Mouse (Mus musculus): ENCODE results near the gene Phldb2. TPM values are rescaled to one million over a fixed set of nuclear protein-coding genes. Genes with fewer than 3 reads are reported as not detected.

Gene Phldb2
- polyA plus RNA-seq, 1 experiment from 2014 or later = 200 TPM

DNA sequence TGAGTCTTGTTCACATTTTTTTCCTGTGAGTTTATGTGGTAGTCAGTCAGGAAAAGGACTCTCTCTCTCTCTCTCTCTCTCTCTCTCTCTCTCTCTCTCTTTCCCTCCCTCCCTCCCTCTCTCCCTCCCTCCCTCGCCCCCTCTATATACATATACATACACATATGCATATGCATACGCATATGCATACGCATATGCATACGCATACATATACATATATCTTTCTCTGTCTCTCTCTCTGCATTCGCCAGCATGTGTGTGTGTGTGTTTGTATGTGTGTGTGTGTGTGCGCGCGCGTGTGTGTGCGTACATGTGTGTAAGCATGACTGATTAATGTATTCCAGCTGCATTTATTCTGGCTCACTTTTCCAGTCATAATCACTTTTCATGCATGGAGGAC is 98.9 kb downstream of the Phldb2 start:
- no peaks in the 10 kb centered on the region for H3K27me3 ChIP-seq
- ChIA-PET POLR2A (interaction anchor here (1.4 kb wide), 1 partner anchor 13 kb away, joined by 3 read pairs; no protein-coding TSS in a partner anchor), CTCF (interaction anchor here (1.0 to 1.8 kb wide), 4 partner anchors 9 to 22 kb away, joined by 3 to 5 read pairs (median 4); no protein-coding TSS in a partner anchor)
- ATAC-seq (no peak), DNase-seq (ENCODE audit: low read depth, low spot score) (no peak)
- no peak for TF ChIP-seq CTCF (IDR thresholded peaks at IDR 0.05)
- in situ Hi-C loops (cut with MboI; ENCODE audit: low pct_unique_long_range_greater_than_20kb) = no loop called here

DNA sequence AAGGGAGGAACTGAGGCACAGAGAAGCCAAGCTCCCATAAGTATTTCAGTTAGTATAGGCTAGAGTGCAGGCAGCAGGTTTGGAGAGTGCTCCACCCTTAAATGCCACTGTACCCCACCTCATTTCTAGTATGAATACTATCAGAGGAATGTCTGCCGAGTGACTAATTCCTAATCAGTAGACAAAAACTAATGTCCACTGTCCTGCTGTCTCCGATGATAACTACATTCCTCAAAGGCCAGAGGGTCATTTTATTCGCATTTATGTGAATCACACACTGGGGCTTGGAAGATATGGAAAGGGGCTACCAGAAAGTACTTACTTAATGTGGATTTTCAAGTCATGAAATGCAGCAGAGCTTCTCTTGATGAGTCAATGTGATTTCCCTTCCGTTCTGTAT is 104.4 kb downstream of the Phldb2 start:
- ATAC-seq (no peak), DNase-seq (ENCODE audit: low read depth, low spot score) (no peak)
- no peak for TF ChIP-seq CTCF (IDR thresholded peaks at IDR 0.05)
- POLR2A ChIA-PET = interaction anchor here (1.1 kb wide), 1 partner anchor 54 kb away, joined by 3 read pairs; no protein-coding TSS in a partner anchor
- in situ Hi-C loops (cut with MboI; ENCODE audit: low pct_unique_long_range_greater_than_20kb) = no loop called here
- CTCF ChIA-PET = interaction anchor here (1.2 to 9.0 kb wide), 4 partner anchors 9 to 118 kb away, joined by 3 to 80 read pairs (median 6); no protein-coding TSS in a partner anchor
- H3K27me3 ChIP-seq = no peaks in the 10 kb centered on the region

DNA sequence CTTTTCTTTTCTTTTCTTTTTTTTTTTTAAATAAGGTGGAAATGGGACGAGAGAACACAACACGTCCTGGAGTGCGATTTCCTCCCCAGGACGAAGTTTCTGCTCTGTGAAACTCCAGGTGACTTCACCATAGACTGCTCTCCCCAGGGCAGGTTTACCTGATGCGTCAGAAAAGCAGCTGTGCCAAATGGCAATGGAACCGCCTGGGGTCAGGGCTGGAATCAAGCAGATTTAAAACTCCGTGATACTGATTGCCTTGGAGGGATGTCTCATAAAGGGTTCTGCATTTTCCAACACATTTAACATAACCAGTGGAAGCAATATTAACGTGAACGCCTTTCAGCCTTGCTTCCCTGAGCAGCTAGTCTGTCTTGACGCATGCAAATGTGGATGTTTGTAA is 108.5 kb downstream of the Phldb2 start:
- DNase-seq (ENCODE audit: low read depth, low spot score) (no peak), ATAC-seq (no peak)
- in situ Hi-C loops (cut with MboI; ENCODE audit: low pct_unique_long_range_greater_than_20kb) = loop anchor here (5.0 kb wide), 2 partner anchors 47 to 122 kb away; no protein-coding TSS in a partner anchor
- H3K27me3 ChIP-seq = no peaks in the 10 kb centered on the region
- POLR2A ChIA-PET = interaction anchor here (0.6 to 5.8 kb wide), 6 partner anchors 32 to 123 kb away, joined by 3 to 44 read pairs (median 6); no protein-coding TSS in a partner anchor
- no peak for TF ChIP-seq CTCF (IDR thresholded peaks at IDR 0.05)
- CTCF ChIA-PET = interaction anchor here (0.6 to 9.0 kb wide), 11 partner anchors 9 to 123 kb away, joined by 3 to 80 read pairs (median 4); no protein-coding TSS in a partner anchor

DNA sequence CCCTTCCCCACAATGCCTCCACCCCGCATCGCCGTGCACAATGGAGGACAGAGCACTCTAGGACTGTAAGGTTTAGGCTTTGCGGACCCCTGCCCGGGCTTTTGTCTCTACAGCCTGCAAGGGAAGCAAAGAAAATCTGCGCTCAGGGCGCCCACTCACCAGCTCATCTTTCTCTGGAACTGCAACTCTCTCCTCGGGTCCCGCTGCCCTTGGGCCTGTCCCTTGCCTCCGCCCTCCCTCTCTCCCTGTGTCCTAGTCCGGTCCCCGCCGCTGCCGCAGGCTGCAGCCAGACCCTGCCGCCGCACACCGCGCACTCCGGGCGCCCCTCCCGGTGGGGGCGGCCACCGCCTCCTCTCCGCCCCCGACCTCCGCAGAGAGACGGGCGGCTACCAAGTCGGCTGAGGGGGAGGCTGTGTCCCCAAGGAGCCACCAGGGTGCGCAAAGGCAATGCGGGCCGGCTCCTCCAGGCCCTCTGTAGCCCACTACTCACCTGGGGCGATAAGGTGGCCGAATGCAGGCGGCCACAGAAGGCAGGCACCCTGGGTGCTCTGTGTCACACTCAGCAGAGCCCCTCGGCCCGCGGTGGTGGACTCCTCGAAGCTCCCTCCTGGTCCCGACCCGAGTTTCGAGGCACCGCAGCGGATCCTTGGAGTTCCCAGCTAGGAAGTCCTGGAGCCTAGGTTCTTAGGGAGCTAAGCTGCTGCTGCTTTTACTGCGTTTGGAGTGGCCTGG is 109.2 kb downstream of the Phldb2 start:
- in situ Hi-C loops (cut with MboI; ENCODE audit: low pct_unique_long_range_greater_than_20kb) = loop anchor here (5.0 kb wide), 2 partner anchors 48 to 123 kb away; no protein-coding TSS in a partner anchor
- ATAC-seq (peak; percentile 78), DNase-seq (ENCODE audit: low read depth, low spot score) (no peak)
- POLR2A ChIA-PET = interaction anchor here (0.6 to 5.8 kb wide), 12 partner anchors 27 to 164 kb away, joined by 3 to 44 read pairs (median 6); no protein-coding TSS in a partner anchor
- CTCF ChIA-PET = interaction anchor here (0.6 to 9.0 kb wide), 17 partner anchors 9 to 135 kb away, joined by 3 to 80 read pairs (median 3); no protein-coding TSS in a partner anchor
- no peaks in the 10 kb centered on the region for H3K27me3 ChIP-seq
- peak; percentile 98 for TF ChIP-seq CTCF (IDR thresholded peaks at IDR 0.05)

GRCm38 (mm10) chr16:45843351-45843891 is 110.0 kb downstream of the Phldb2 start:
- no peaks in the 10 kb centered on the region for H3K27me3 ChIP-seq
- in situ Hi-C loops (cut with MboI; ENCODE audit: low pct_unique_long_range_greater_than_20kb) = loop anchor here (5.0 kb wide), 2 partner anchors 49 to 124 kb away; no protein-coding TSS in a partner anchor
- TF ChIP-seq CTCF (IDR thresholded peaks at IDR 0.05) = no peak
- ATAC-seq (peak; percentile 6), DNase-seq (ENCODE audit: low read depth, low spot score) (no peak)
- POLR2A ChIA-PET = interaction anchor here (0.7 to 5.8 kb wide), 16 partner anchors 19 to 166 kb away, joined by 3 to 44 read pairs (median 5); partner anchors contain the start of gene Plcxd2
- CTCF ChIA-PET = interaction anchor here (0.9 to 9.0 kb wide), 11 partner anchors 15 to 178 kb away, joined by 3 to 80 read pairs (median 3); no protein-coding TSS in a partner anchor

GRCm38 (mm10) chr16:45842440-45842839 is 111.0 kb downstream of the Phldb2 start:
- ChIA-PET POLR2A (interaction anchor here (1.6 to 5.8 kb wide), 3 partner anchors 69 to 167 kb away, joined by 3 to 44 read pairs (median 9); partner anchors contain the start of gene Plcxd2), CTCF (interaction anchor here (0.7 to 9.0 kb wide), 11 partner anchors 17 to 258 kb away, joined by 3 to 80 read pairs (median 4); no protein-coding TSS in a partner anchor)
- ATAC-seq (no peak), DNase-seq (ENCODE audit: low read depth, low spot score) (no peak)
- no peak for TF ChIP-seq CTCF (IDR thresholded peaks at IDR 0.05)
- H3K27me3 ChIP-seq = no peaks in the 10 kb centered on the region
- in situ Hi-C loops (cut with MboI; ENCODE audit: low pct_unique_long_range_greater_than_20kb) = loop anchor here (5.0 kb wide), 2 partner anchors 50 to 125 kb away; no protein-coding TSS in a partner anchor

DNA sequence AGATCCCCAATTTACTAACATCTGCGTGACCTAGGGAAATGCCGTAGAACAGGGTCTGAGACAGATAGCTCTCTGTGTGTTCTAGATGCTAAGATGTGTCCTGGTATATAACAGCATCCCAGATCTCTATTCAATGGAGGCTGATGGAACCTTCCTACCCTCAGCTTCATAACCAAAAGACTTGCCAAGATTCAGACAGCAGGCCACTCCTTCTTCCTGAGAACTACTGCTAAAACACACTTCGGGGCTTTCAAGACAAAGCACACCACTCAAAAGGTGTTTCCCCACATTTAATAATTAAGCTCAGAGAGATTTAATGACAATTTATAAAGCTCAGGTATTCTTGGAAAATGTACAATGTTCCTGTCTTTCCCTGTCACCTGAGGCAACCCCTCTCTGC is 111.6 kb downstream of the Phldb2 start:
- POLR2A ChIA-PET = interaction anchor here (0.7 to 5.8 kb wide), 4 partner anchors 12 to 168 kb away, joined by 3 to 44 read pairs (median 6); partner anchors contain the start of gene Plcxd2

DNA sequence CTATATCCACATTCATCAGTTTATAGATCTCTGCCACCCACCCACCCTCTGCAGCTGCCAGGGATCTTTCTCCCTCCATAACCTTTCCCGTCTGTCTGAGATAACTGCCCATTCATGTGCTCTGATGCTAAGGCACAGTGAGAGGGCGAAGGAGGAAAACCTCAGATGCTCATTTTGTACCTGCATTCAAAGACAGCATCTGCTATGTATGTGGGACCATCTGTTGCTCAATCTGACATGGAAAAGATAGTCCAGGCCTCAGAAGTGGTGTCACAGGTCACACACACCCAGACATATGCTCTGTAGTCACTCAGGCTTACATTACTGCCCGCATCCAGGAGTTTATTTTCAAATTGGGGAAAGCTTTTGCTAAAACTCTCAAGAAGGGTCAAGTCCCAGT is 112.4 kb downstream of the Phldb2 start:
- H3K27me3 ChIP-seq = no peaks in the 10 kb centered on the region
- no peak for DNase-seq (ENCODE audit: low read depth, low spot score)
- ChIA-PET CTCF (interaction anchor here (5.7 to 9.0 kb wide), 2 partner anchors 51 to 126 kb away, joined by 44 to 80 read pairs; no protein-coding TSS in a partner anchor), POLR2A (interaction anchor here (5.8 kb wide), 1 partner anchor 127 kb away, joined by 44 read pairs; no protein-coding TSS in a partner anchor)
- no peak for TF ChIP-seq CTCF (IDR thresholded peaks at IDR 0.05)
- in situ Hi-C loops (cut with MboI; ENCODE audit: low pct_unique_long_range_greater_than_20kb) = loop anchor here (5.0 kb wide), 2 partner anchors 51 to 126 kb away; no protein-coding TSS in a partner anchor
- ATAC-seq = no peak

More for the DNA sequence above, 111.6 kb downstream of the Phldb2 start:
- no peaks in the 10 kb centered on the region for H3K27me3 ChIP-seq
- TF ChIP-seq CTCF (IDR thresholded peaks at IDR 0.05) = no peak
- CTCF ChIA-PET = interaction anchor here (0.7 to 9.0 kb wide), 8 partner anchors 17 to 258 kb away, joined by 3 to 80 read pairs (median 4); no protein-coding TSS in a partner anchor
- ATAC-seq = no peak
- in situ Hi-C loops (cut with MboI; ENCODE audit: low pct_unique_long_range_greater_than_20kb) = loop anchor here (5.0 kb wide), 2 partner anchors 50 to 125 kb away; no protein-coding TSS in a partner anchor
- no peak for DNase-seq (ENCODE audit: low read depth, low spot score)

DNA sequence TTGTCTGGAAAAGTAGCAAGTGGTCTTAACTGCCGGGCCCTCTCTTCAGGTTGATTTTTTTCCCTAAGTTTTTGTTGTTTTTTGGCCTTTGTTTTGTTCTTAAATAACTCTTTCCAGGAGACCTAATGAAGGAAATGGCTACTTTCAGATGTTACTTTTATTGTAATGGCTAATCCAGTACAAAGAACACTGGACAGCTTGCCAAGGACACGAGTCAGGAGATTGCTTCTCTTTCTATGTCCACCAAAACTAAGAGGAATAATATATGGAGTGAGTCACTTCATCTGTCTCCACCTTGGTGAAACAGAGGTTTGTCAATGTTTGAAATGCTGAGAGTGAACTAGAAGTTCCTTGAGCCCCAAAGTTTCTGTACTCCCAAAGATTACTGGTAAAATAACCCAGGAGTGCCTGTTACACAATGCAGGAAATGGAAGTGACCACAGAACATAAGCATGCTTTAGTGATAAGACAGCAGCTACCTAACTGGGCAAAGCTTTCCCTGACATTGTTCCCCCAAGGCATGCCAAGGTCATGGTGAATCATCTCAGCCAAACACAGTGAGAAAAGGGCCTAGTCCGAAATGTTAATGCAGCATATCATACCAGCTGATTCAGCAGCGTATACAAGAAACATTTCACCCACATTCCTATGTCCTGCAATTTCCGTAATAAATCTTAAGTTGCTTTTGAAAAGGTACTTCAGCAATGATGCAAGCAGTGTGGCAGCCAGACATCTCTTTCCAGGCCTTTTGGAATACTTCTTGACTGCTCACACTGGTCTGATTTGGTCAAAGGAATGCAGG is 115.7 kb downstream of the Phldb2 start:
- ATAC-seq = peak; percentile 93
- in situ Hi-C loops (cut with MboI; ENCODE audit: low pct_unique_long_range_greater_than_20kb) = loop anchor here (10.0 kb wide), 1 partner anchor 257 kb away; no protein-coding TSS in a partner anchor
- POLR2A ChIA-PET = no interaction called here
- H3K27me3 ChIP-seq = no peaks in the 10 kb centered on the region
- peak; percentile 91 for DNase-seq (ENCODE audit: low read depth, low spot score)
- CTCF ChIA-PET = interaction anchor here (1.1 to 1.4 kb wide), 3 partner anchors 61 to 129 kb away, joined by 3 to 4 read pairs (median 3); no protein-coding TSS in a partner anchor
- TF ChIP-seq CTCF (IDR thresholded peaks at IDR 0.05) = no peak
